Mouse (Mus musculus) brain, embryonic 14.5 days (tissue): ENCODE data around the gene Sv2c. TPM values are rescaled to one million over a fixed set of nuclear protein-coding genes. Genes with fewer than 3 reads are reported as not detected.
"Not testable (repeated sequence)": the region's sequence is repeated elsewhere in the genome, so short reads cannot be mapped to it uniquely, and the experiment has no call there.

ENCODE experiments used
- DNase-seq: peaks from one replicate; pipeline ENCODE4 v3.0.0-alpha.2; 2011; ENCODE audit warnings: low read depth
- CTCF ChIP-seq: fragments of 200-500 bp; IDR thresholded peaks from 2 replicates; pipeline ENCODE4 v1.5.1; 2012; ENCODE audit warnings: inconsistent platforms, mild to moderate bottlenecking, moderate library complexity, borderline replicate concordance; ENCODE audit not compliant: insufficient read depth, insufficient read length; ENCODE audit errors: extremely low read depth
- POLR2A ChIP-seq: fragments of 200-500 bp; IDR thresholded peaks from 2 replicates; pipeline ENCODE4 v1.6.1; 2012; ENCODE audit warnings: mild to moderate bottlenecking, inconsistent platforms, borderline replicate concordance; ENCODE audit not compliant: poor library complexity, insufficient read depth, insufficient read length, severe bottlenecking; ENCODE audit errors: extremely low read depth
- polyA plus RNA-seq: library from polyadenylated mRNA; depleted of rRNA; stranded (reverse); fragments of >200 nt; gene quantifications from 2 replicates; pipeline ENCODE4 v1.2.3, GENCODE M21; 2012

Sv2c gene
- polyA plus RNA-seq, 1 experiment: 16.3 TPM

- TF ChIP-seq POLR2A (no peak), CTCF (no peak)
- peak; percentile 53 for DNase-seq
Observed at GRCm38 (mm10) chr13:96110767-96111166, 21.6 kb downstream of the Sv2c start.

- DNase-seq: no peak
- no peak for TF ChIP-seq POLR2A
- TF ChIP-seq CTCF: no peak
Observed at GRCm38 (mm10) chr13:96106367-96106766, 26.0 kb downstream of the Sv2c start.

- no peak for DNase-seq
- TF ChIP-seq POLR2A: no peak
- no peak for TF ChIP-seq CTCF
Observed at GRCm38 (mm10) chr13:96090929-96091328, 41.4 kb downstream of the Sv2c start.

- no peak for DNase-seq
- TF ChIP-seq POLR2A (no peak), CTCF (no peak)
Observed at GRCm38 (mm10) chr13:96085581-96086302, 46.6 kb downstream of the Sv2c start.

- not testable (repeated sequence) for DNase-seq
Observed at GRCm38 (mm10) chr13:96081754-96082153, 50.6 kb downstream of the Sv2c start, which contains the start of gene Gm17190. Gm17190 (plus strand) TSS chr13:96082054.

- not testable (repeated sequence) for DNase-seq
Observed at GRCm38 (mm10) chr13:96081276-96081675, 51.1 kb downstream of the Sv2c start, which contains the start of gene Gm20075. Gm20075 (minus strand) TSS chr13:96081376.

- peak; percentile 59 for DNase-seq
- TF ChIP-seq POLR2A (no peak), CTCF (no peak)
Observed at GRCm38 (mm10) chr13:96073555-96073954, 58.8 kb downstream of the Sv2c start.

- no peak for DNase-seq
- TF ChIP-seq CTCF (no peak), POLR2A (no peak)
Observed at GRCm38 (mm10) chr13:96052755-96053154, 79.6 kb downstream of the Sv2c start.

- TF ChIP-seq CTCF: no peak
- no peak for TF ChIP-seq POLR2A
- peak; percentile 66 for DNase-seq
Observed at GRCm38 (mm10) chr13:96045396-96045795, 87.0 kb downstream of the Sv2c start.

GRCm38 (mm10) chr13:96040275-96041042 is 91.9 kb downstream of the Sv2c start:
- DNase-seq: no peak

GRCm38 (mm10) chr13:96039536-96039935 is 92.8 kb downstream of the Sv2c start:
- TF ChIP-seq POLR2A (no peak), CTCF (no peak)
- no peak for DNase-seq

More at GRCm38 (mm10) chr13:96040275-96041042, 91.9 kb downstream of the Sv2c start:
- TF ChIP-seq POLR2A (no peak), CTCF (no peak)

- peak; percentile 76 for DNase-seq
- TF ChIP-seq CTCF (peak; percentile 86), POLR2A (no peak)
Observed at GRCm38 (mm10) chr13:96030368-96031223, 101.8 kb downstream of the Sv2c start.

- peak; percentile 36 for DNase-seq
- TF ChIP-seq POLR2A: no peak
- TF ChIP-seq CTCF: no peak
Observed at GRCm38 (mm10) chr13:96023858-96024257, 108.5 kb downstream of the Sv2c start.
